Comparison of ENCODE assay signal across 8 mouse cellular contexts in genomic region chr5:142441332-142442044, GRCm38 (mm10). TPM values are rescaled to one million over a fixed set of nuclear protein-coding genes. Genes with fewer than 3 reads are reported as not detected.
A peak's percentile ranks its signal among the peaks of the same experiment; 100 is the strongest.
DNase-seq lines count a peak whose midpoint lies in the region; ATAC-seq and TF ChIP-seq lines count a peak whose summit lies in the region.

No protein-coding gene starts in this region.

- H3K27me3 ChIP-seq in kidney, adult 2 months (replicated peaks; ENCODE audit: control insufficient read depth, insufficient read depth, low read length): no peaks in the 10 kb centered on the region
- no peaks in the 10 kb centered on the region for H3K27me3 ChIP-seq in midbrain, embryonic 14.5 days (ENCODE audit: control insufficient read depth, insufficient read depth, low read length)

- DNase-seq in kidney, adult 2 months: peak; percentile 37
- DNase-seq in kidney, adult 8-10 months: no peak
- DNase-seq in midbrain, embryonic 14.5 days: no peak
- no peak for DNase-seq in ovary, adult 18-20 months (ENCODE audit: low spot score)
- DNase-seq in MN1 (ENCODE audit: low spot score): no peak
- no peak for DNase-seq in adrenal gland, postnatal 36 days

- no peak for TF ChIP-seq POLR2A in kidney, adult 2 months (IDR thresholded peaks at IDR 0.05; ENCODE audit: low read depth, low read length)

- WGBS in kidney, adult 2 months: 29% methylated on average over 22 of the region's 22 CpGs
- WGBS in midbrain, embryonic 14.5 days: 59% methylated on average over 22 of the region's 22 CpGs

- H3K27ac ChIP-seq in kidney, adult 2 months (ENCODE audit: insufficient read depth, low read depth, low read length): peak overlapping the region; percentile 79
- H3K27ac ChIP-seq in midbrain, embryonic 14.5 days (replicated peaks; ENCODE audit: low read depth, low read length): peak overlapping the region; percentile 76

- peak overlapping the region; percentile 47 for H3K4me2 ChIP-seq in midbrain, embryonic 14.5 days (ENCODE audit: low read length)

- no peak overlapping the region for H3K9ac ChIP-seq in midbrain, embryonic 14.5 days (replicated peaks; ENCODE audit: low read length)

- TF ChIP-seq CTCF in kidney, adult 2 months (conservative IDR thresholded peaks at IDR 0.05; ENCODE audit: insufficient read depth, insufficient read length, low read depth, low read length): no peak

- no peaks in the 10 kb centered on the region for H3K9me3 ChIP-seq in midbrain, embryonic 14.5 days (ENCODE audit: control insufficient read depth, low read length)

- H3K36me3 ChIP-seq in kidney, adult 2 months (ENCODE audit: control insufficient read depth, insufficient read depth, low read length): no peaks in the 10 kb centered on the region
- 0 out of 2 replicates have a peak, but pooled peaks cover 5% of the 10 kb centered on the region for H3K36me3 ChIP-seq in midbrain, embryonic 14.5 days (ENCODE audit: control insufficient read depth, insufficient read depth, low read length)

- H3K4me1 ChIP-seq in kidney, adult 2 months (ENCODE audit: control insufficient read depth, insufficient read depth, low read length): peaks cover 35% of the 10 kb centered on the region
- peaks cover 31% of the 10 kb centered on the region for H3K4me1 ChIP-seq in midbrain, embryonic 14.5 days (ENCODE audit: control insufficient read depth, insufficient read depth, low read length)

- peak overlapping the region; percentile 5; the same call in 1 of the 2 replicates for H3K4me3 ChIP-seq in kidney, adult 2 months (ENCODE audit: insufficient read depth, low read depth, low read length)
- H3K4me3 ChIP-seq in midbrain, embryonic 14.5 days (replicated peaks; ENCODE audit: low read depth, low read length): no peak overlapping the region

- ATAC-seq in activated CD4-positive, CD25-positive, alpha-beta regulatory T cell, adult 4 months: peak; percentile 30
- ATAC-seq in inflammation-experienced regulatory T-cells, adult 6 months: peak; percentile 33
- ATAC-seq in midbrain, embryonic 14.5 days (ENCODE audit: low FRiP score, low TSS enrichment): no peak

RNA-seq across cellular contexts. Expression of gene Ap5z1, which starts 22.3 kb away (rescaled TPM):
- polyA plus RNA-seq in kidney, adult 2 months (2012; rRNA removed): 37.4 and 45.6 TPM in 2 replicates
- polyA plus RNA-seq in activated CD4-positive, CD25-positive, alpha-beta regulatory T cell, adult 4 months (2017; shearing (Covaris generic)): 10 to 100 TPM; 12.0 to 24.8 TPM
- polyA plus RNA-seq in inflammation-experienced regulatory T-cells, adult 6 months (2017; shearing (Covaris generic)): 10 to 100 TPM; 16.8 to 19.4 (median 19.1) TPM
- 12.6 and 13.9 TPM in 2 replicates for polyA plus RNA-seq in midbrain, embryonic 14.5 days (2014; fragmentation: Nextera tagmentation; extraction: Ambion mirVana)
- total RNA-seq in adrenal gland, postnatal 36 days (2021): 10 to 100 TPM; 13.4 to 17.9 TPM

RNA-seq across cellular contexts. Expression of gene Foxk1, which starts 40.2 kb away (rescaled TPM):
- 11.6 and 12.4 TPM in 2 replicates for polyA plus RNA-seq in kidney, adult 2 months (2012; rRNA removed)
- 10 to 100 TPM in 1 of 2 experiments, 1 to 10 TPM in 1; 9.4 to 13.3 TPM for polyA plus RNA-seq in activated CD4-positive, CD25-positive, alpha-beta regulatory T cell, adult 4 months (2017; shearing (Covaris generic))
- polyA plus RNA-seq in inflammation-experienced regulatory T-cells, adult 6 months (2017; shearing (Covaris generic)): 10 to 100 TPM in 1 of 3 experiments, 1 to 10 TPM in 2; 6.3 to 10.1 (median 8.5) TPM
- 4.2 and 4.6 TPM in 2 replicates for polyA plus RNA-seq in midbrain, embryonic 14.5 days (2014; fragmentation: Nextera tagmentation; extraction: Ambion mirVana)
- 10 to 100 TPM; 21.3 to 22.3 TPM for total RNA-seq in adrenal gland, postnatal 36 days (2021)
